Mouse (Mus musculus): ENCODE results near the gene Pde4b.

The Pde4b gene

DNA sequence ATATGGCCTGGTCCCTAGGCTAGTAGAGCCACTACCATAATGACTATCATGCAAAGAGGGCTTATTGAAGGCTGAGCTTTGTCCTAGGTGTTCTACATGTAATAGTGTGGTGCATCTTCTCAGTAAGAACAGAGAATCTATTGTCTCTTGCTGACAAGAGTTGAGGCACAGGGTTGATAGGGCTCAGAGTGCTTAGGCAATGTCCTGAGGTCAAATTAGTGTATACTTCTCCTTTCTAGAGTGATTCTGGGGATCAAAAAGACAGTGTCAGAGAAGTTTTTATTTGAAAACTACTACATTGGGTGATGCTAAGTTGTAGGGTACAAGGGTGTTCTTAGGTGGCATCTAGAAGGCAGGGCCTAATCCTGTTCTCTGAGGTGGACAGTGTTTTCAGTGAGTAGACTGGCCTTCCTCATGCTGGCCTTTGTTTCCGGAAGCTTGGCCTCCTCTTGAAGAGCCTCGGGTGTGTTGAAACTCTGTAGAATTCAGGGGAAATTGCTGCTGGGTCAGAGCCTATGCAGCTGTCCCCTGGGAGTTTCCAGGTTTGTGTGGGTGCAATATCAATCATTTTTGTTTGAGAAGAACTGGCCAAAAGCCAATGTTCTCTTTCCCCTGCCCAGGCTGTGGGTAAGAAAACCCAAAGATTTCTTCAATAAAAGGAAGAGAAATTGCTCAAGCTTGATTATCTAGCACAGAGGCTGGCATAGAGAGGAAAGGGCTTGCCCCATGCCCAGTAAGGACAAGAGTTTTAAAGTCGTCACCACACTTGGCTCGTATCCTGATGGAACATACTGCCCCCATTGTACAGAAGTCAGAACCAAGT, 536.7 kb downstream of the Pde4b start:
- DNase-seq, result no peak

DNA sequence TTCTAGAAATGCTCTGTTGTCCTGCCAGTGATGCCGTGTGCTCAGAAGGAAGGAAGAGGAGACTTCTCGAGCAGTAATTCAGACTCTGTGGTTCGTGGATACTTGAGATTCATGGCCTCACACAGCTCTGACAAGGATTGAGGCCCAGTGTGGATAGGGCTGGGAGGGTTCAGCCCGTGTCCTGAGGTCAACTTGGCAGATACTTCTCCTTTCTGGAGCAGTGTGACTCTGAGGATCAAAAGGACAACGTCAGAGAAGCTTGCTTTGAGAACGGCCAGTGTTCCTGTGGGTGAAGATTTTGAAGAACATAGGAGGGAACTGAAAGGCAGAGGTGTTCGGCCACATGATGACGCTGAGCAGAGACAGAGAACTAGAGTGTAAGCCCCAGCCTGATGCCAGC, 537.6 kb downstream of the Pde4b start:
- DNase-seq, result no peak

DNA sequence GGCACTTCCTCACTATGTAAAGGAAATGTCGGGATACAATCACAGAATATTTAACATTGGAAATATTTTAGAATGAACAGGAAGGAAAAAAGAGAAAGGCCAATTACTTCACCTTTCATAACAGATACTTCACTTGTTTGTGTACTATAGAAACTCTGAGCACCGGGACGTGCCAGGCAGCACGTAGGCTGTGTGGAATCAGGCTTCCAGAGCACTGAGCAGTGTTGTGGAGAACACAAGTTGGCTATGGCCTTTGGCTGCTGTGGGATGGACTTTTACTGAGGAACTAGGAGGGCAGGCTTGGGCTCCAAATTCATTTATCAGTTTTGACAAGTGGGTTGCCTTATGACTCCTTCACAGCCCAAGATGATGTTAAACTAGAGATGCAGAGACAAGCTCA, 540.5 kb downstream of the Pde4b start:
- DNase-seq, result no peak

DNA sequence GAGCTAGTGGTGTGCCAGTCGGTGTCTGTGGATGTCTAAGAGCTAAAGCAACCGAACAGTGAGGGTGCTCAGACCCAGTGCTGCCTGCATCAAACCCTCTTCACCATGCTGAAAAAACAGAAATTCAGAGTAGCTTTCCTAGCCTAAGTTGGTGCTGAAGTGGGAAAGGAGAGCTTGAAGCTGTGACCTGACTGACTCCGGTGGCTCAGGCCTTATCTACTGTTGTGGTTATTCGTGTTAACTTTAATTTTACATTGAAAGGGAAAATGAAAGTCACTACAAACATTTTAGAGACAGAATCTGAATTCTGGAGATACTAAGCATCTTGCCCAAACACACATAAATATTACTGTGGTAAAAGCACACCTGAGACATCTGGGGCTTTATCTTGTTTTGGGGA, 542.3 kb downstream of the Pde4b start:
- no peak for DNase-seq

DNA sequence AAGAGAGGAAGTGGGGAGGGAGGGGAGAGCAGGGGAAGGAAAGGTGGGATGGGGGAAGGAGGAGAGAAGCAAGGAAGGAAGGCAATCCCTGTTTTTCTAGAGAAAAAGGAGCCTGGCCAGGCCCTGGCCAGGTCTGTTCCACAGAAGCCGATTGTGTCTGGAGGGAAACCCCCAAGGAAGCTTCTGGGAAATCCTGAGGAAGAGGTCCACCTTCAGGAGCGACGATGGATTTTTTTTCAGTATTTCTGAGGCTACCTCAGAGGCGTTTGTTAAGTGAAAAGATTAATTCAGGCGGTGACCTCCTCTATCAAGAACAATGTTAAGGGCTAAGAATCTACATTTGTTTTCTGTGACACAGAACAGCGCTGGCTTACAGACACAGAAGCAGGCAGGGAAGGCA, 542.9 kb downstream of the Pde4b start:
- DNase-seq, result no peak

DNA sequence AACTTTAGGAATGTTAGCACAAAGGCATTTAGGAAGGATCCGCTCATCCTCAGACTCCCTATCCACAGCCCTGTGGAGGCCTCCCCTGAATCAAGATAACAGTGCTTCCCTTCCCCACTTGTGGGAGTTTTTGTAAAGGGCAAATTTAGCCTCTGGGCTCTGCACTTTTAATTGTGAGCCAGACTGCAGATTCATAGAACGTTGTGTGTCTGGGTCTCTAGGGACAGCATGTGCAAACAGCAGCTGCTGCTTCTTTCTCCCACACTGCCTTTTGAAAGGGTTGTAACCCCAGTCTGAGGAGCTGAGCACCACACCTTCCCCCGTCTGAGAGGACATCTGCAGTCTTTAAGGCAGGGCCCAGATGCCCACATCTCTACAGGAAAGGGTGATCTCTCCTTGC, 544.3 kb downstream of the Pde4b start:
- no peak for DNase-seq

DNA sequence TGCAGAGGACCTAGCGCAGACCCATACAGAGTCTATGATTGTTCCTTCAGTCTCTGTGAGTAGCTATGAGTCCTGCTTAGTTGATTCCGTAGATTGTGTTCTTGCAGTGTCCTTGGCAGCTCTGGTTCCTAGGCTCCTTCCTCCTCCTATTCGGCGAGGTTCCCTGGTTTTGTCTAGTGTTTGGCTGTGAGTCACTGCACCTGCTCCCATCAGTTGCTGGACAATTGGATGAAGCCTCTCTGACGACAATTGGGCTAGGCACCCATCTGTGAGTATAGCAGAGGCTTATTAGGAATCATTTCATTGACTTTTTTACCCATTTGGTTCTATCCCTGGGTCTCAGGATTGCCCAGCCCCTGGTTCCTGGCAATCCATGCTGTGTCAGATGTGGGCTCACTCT, 545.9 kb downstream of the Pde4b start:
- no peak for DNase-seq

DNA sequence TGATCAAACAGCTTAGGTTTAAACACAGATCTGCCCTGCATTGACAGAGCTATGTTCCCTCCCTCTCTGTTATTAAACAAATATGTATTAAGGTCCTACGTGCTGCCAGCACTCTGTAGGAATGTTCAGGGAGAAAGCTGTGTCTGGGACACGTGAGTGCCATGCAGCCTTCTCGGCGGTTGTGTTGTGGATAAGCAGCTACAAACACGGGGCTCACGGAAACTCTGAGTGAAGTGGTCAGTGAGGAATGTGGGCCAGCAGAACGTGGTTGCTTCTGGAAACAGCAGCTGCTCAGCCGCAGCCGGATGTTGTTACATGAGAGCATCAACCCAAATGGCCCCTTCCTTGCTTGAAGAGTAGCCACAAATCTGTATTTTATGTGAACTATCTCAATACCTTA, 547.9 kb downstream of the Pde4b start:
- no peak for DNase-seq

DNA sequence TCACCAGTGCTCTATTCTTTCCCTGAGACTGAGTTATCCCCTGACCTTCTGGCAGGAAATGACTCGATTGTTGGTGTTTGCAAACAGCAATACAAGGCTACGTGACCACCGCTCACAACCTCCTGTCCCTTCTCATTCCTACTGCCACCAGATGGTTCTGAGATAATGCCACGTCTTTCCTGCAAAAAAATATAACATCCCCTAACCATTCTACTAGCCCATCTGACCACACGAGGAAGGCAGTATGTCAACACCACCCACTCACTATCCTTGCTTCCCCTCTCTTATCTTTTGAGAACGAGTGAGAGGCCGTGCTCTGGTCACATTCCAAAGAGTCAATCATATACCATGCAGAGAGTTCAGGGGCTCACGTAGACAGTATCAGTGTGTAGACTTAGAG, 548.6 kb downstream of the Pde4b start:
- DNase-seq, result no peak

DNA sequence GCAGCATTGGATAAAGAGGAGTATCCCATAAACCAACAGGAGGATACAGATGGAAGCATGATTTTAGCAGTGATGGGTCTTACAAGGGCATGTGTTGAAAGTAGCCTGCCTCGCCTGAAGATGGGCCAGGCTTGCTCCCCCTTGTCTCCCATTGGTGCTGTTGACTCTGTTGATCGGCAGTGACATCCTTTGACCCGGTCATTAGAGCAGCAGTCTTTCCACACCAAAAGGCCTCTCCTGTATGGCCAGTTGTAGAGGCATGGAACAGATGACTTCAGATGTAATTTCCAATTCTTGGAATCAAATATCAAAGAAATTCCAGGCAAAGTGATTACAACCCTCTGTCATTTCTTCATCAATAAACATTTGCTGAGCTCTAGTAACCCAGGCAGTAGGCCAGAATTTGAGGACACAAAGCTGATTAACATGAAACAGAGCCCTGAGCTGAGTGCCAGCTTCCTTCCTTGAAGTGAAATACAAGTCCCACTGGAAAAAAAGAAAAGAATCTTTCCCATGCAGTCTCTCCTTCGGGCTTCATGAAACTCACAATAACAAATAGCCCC, 550.1 kb downstream of the Pde4b start:
- no peak for DNase-seq

DNA sequence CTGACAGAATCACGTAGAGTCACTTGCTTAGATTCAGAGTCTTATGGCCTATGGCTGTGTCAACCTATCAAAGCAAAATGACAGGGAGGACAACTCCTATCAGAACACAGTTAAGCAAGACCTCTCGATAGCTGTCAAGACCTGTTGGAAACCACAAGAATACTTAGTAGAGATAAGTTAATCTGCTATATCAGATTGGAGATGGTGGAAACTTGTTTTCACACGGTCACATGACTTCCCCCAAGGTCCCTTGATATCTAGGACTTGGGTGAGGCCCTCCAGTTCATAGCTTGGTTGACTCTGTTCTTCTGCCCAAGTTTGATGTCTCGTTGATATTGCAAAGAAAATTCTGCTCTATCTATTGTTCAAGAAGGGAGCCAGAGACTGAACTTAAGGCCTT, 553.6 kb downstream of the Pde4b start:
- no peak for DNase-seq

DNA sequence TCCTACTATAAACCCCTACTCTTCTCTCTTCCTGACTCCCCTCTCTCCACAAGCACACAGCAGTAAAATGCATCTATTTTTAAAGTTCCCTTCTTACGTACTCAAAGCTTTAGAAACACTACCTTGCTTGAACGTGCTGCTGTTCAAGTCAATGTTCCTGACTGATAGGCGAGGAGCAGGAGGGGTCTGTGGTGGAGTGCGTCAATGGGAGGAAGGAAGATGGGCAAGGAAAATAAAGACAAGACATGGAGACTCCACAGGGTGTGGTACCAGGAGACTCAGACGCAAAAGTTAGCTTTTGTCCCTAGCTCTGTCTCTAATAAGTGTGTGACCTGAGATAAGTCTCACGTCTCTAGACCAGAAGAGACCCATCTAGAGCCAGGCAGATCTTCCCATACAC, 556.7 kb downstream of the Pde4b start:
- DNase-seq, result no peak

DNA sequence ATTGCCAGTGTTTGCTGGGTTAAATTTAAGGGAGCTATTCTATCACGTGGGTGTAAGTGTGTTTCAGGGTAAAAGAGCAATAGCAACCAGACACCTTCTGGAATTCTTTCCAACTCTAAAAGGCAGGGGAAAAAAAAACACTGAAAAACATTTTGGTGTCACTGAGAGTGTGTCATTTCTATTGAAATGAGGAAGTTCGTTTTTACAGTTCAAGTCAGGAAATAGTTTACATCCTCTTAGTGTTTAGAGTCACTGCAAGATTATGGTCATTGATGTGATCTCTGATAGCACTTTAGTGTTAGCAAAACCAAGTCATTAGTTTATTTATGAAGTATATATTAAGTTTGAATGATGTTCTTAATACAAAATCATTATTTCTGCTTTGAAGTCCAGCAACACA, 559.7 kb downstream of the Pde4b start:
- DNase-seq, result no peak

DNA sequence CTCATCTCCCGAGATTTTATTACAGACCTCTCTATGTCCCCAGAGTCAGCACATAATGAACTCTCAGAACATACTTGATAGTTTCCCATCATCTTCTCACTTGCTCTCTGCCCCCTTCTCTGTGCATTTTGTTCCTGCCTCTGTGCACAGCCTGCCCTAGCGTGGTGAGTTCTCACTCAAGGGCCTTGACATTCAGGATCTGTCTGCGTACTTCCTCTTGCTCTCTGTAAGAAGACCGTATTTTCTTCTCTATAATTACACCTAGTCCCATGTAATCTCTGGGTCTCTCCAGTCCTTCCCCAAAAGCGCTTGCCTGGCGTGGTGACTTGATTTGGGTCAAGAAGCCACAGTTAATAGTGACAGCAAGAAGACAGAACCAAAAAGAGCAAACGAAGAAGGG, 568.0 kb downstream of the Pde4b start:
- no peak for DNase-seq

DNA sequence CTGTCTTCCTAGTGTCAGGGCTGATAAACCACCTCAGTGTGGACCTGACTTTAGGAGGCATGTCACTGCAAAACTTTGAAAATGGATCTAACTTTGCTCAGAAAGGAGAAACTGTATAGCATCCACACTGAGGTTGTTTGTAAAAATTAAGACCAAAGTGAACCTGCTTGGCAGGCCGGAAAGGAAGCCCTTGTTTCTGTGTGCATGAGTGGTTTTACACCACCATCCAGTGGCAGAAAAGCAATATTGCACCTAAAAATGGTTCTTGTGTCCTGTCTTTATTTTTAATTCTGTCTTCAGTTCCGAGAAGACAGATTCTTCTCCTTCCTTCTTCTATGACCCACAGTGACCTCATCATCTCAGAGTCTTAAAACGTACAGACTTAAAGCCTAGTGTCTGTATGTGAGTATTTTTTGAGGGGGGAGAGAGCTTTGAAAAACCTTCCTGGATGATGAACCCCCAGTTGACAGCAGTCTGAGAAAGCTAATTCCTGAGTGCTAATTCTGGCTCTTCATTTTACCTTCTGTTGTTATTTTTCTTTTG, 569.2 kb downstream of the Pde4b start:
- peak; percentile 9 for DNase-seq

All from kidney, adult 18-20 months (tissue).